Mouse (Mus musculus): ENCODE measurements around the gene Nrcam.

DNA sequence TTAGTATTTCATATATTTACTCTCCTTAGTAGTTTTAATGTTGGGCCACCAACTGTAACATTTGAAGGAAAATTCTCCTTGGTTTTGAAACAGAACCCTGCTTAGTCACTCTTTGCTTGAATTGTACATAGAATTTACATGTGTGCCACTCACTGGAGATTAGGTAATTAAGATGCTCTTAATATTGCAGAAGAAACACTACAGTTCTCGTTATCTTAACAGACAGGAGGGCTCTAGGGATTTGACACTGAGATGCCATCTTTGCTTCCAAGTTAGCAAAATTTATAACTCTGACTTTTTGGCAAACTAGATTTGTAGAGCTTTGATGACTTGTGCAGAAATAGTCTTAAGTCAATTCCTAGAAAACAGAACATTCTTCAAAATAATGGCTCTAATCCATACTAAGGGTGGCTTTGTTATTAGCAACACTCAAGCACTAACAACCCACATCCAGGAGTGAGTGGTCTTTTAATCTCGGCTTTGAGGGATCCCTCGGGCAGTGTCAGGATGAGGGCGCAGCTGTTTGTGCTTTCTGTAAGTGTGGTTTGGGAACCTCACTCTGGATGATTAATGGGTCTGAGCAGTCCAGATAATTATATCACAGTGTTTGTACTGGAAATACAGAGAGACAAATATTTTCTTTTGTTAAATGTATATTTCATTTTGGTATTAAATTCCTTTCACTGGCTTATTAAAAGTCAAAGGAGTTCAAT lies 93.6 kb downstream of the Nrcam start:
- TF ChIP-seq POLR2A (IDR thresholded peaks at IDR 0.05; ENCODE audit: low read depth, low read length) (no peak), CTCF (IDR thresholded peaks at IDR 0.05; ENCODE audit: extremely low read depth, insufficient read length, insufficient replicate concordance, low read depth, low read length) (no peak)

Data from small intestine, adult 2 months (tissue).